Mouse (Mus musculus) stomach, postnatal 0 days (tissue): Measurements from ENCODE around the gene Bglap3.
"Not testable (repeated sequence)": the region's sequence is repeated elsewhere in the genome, so short reads cannot be mapped to it uniquely, and the experiment has no call there.

Source experiments
- CTCF ChIP-seq: IDR thresholded peaks from 2 replicates; pipeline ENCODE4 v1.5.1; 2016; ENCODE audit warnings: antibody characterized with exemption, low read depth, mild to moderate bottlenecking, moderate library complexity
- EP300 ChIP-seq: optimal IDR thresholded peaks from 2 replicates; pipeline ENCODE3; 2016; ENCODE audit warnings: antibody characterized with exemption

DNA sequence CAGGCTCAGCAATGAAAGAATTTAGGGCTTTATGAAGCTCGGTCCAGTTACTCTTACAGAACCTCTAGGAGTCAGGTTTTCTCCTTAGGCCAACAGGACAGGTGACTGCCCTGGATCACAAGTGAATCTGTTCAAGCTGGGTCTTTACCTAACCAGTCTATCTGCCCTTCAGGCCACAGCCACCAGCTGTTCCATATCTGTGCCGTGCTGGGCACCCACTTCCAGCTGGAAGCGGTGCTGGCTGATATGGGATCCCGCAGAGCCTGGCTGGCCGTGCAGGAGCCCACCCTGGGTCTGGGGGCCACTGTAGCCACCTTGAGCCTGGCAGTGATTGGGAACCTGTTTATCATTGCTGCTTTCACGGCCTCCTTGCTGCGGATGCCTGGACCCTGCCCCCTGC is 5.0 kb downstream of the Bglap3 start:
- not testable (repeated sequence) for TF ChIP-seq EP300, CTCF
